Mouse (Mus musculus) lung, embryonic 16.5 days (tissue): Measurements from ENCODE around the gene Lrrc30. TPM values are rescaled to one million over a fixed set of nuclear protein-coding genes. Genes with fewer than 3 reads are reported as not detected.

Source experiments
- ATAC-seq: fragments of 200-750 bp; cut with Nextera tagmentation; 2 replicates; pipeline ENCODE4 v1.8.0; 2017; ENCODE audit warnings: low read depth, mild to moderate bottlenecking, moderate library complexity
- H3K27ac ChIP-seq: fragments of 300-500 bp; sonication (generic); 2 replicates; pipeline ENCODE4 v1.5.1; 2014; ENCODE audit warnings: mild to moderate bottlenecking, control low read depth, low read length
- H3K27me3 ChIP-seq: fragments of 300-500 bp; sonication (generic); 2 replicates; pipeline ENCODE4 v1.6.1; 2014; ENCODE audit warnings: low read depth, low read length, mixed read lengths; ENCODE audit not compliant: control insufficient read depth, insufficient read depth
- H3K36me3 ChIP-seq: fragments of 300-500 bp; sonication (generic); 2 replicates; pipeline ENCODE4 v1.6.1; 2014; ENCODE audit warnings: low read length; ENCODE audit not compliant: control insufficient read depth, insufficient read depth
- H3K4me1 ChIP-seq: fragments of 300-500 bp; sonication (generic); replicated peaks from 2 replicates; pipeline ENCODE4 v1.6.1; 2014; ENCODE audit warnings: low read length, mixed read lengths; ENCODE audit not compliant: control insufficient read depth, insufficient read depth
- H3K4me2 ChIP-seq: fragments of 300-500 bp; sonication (generic); 2 replicates; pipeline ENCODE4 v1.6.1; 2014; ENCODE audit warnings: low read depth, low read length, control low read depth
- H3K4me3 ChIP-seq: fragments of 300-500 bp; sonication (generic); 2 replicates; pipeline ENCODE4 v1.5.1; 2014; ENCODE audit warnings: mild to moderate bottlenecking, low read length, control low read depth
- H3K9ac ChIP-seq: fragments of 300-500 bp; sonication (generic); 2 replicates; pipeline ENCODE4 v1.6.1; 2014; ENCODE audit warnings: low read length, control low read depth
- H3K9me3 ChIP-seq: fragments of 300-500 bp; sonication (generic); 2 replicates; pipeline ENCODE4 v1.6.1; 2016; ENCODE audit warnings: low read length; ENCODE audit not compliant: control insufficient read depth
- WGBS: fragments of 180-500 bp; shearing (Covaris S2); extraction: QIAGEN DNeasy Blood & Tissue Kit; methylation state at CpG from one replicate; pipeline ENCODE4 v1.1.7; 2014; 5-methylcytosine and 5-hydroxymethylcytosine counted together
- polyA plus RNA-seq: library from polyadenylated mRNA; unstranded; fragments of >200 nt; fragmentation: Nextera tagmentation; extraction: Ambion mirVana; gene quantifications from 2 replicates; pipeline ENCODE4 v1.2.1, GENCODE M21; 2015

Lrrc30 gene
- 0.15 TPM in 1 of 2 replicates, not detected in the other for polyA plus RNA-seq

DNA sequence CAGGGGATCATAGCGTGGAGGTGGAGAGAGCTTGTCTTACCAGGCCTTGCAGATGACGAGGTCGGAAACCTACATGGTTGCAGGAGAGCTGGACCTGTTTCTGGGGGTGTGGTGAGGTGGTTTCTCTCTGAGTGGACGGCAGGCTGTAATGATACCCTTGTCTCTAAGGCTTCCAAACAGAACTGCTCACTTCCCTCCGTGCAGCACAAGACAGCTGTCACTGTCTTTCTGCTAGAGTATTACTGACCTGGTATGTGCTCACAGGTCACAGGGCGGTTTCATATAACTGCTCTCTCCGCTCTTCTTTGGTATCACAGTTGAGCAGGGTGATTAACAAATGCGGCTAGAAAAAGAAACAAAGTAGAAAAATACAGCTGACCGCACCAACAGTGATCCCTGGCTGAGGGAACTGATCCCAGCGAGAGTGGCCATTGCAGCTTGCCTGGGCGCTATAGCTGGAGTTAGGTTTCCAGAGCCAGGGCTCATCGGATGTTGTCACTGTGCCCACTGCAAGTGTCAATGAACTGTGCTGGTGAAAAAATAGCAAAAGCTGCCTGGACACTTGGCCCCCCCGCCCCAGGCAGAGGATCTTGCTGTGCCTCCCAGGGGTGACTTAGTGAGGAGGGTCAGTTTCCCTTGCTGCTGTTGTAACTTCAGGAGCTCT, at the start of gene Lrrc30:
Gene Lrrc30, minus strand, starts transcription at position 48 of the 664 bp plus-strand sequence.
- Histone ChIP-seq H3K4me3 (no peak within 1 kb of the TSS), H3K27ac (no peak within 1 kb of the TSS), H3K4me1 (peaks cover 6% of the 10 kb centered on the region), H3K27me3 (no peaks in the 10 kb centered on the region), H3K9me3 (no peaks in the 10 kb centered on the region), H3K36me3 (no peaks in the 10 kb centered on the region), H3K4me2 (no peak within 1 kb of the TSS), H3K9ac (no peak within 1 kb of the TSS)
- 71% methylated on average over 13 of the region's 13 CpGs for WGBS
- ATAC-seq: no peak

DNA sequence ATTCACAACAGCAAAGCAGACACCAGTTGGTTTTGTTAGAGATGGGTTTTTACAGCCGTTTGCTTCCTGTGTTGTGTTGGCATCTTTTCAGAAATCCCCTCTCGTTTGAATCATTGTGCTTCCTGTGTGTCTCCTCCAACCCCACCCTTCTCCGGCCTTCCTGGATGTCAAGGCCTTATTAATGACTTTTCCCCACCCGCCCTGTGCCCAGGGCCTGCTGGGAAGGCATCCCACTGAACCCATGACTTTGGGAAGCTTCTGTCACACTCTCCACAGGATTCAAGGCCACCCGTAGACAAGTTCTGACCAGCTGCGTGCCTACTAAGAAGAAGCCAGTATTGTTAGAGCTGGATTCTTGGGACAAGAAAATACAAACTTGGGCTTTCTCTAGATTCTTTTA, 48.6 kb upstream of the Lrrc30 start:
- Histone ChIP-seq H3K4me2 (no peak overlapping the region), H3K9me3 (no peaks in the 10 kb centered on the region), H3K36me3 (no peaks in the 10 kb centered on the region), H3K27me3 (no peaks in the 10 kb centered on the region), H3K4me3 (no peak overlapping the region), H3K9ac (no peak overlapping the region), H3K4me1 (no peaks in the 10 kb centered on the region), H3K27ac (no peak overlapping the region)
- WGBS: 53% methylated on average over 6 of the region's 6 CpGs
- no peak for ATAC-seq

- WGBS: 71% methylated on average over 1 of the region's 1 CpGs
- Histone ChIP-seq H3K9me3 (no peaks in the 10 kb centered on the region), H3K36me3 (no peaks in the 10 kb centered on the region), H3K4me3 (no peak overlapping the region), H3K27me3 (no peaks in the 10 kb centered on the region), H3K4me1 (no peaks in the 10 kb centered on the region), H3K4me2 (no peak overlapping the region), H3K27ac (no peak overlapping the region), H3K9ac (no peak overlapping the region)
- no peak for ATAC-seq
These were observed 46.1 kb upstream of the Lrrc30 start for GRCm38 (mm10) chr17:67678576-67678975.

DNA sequence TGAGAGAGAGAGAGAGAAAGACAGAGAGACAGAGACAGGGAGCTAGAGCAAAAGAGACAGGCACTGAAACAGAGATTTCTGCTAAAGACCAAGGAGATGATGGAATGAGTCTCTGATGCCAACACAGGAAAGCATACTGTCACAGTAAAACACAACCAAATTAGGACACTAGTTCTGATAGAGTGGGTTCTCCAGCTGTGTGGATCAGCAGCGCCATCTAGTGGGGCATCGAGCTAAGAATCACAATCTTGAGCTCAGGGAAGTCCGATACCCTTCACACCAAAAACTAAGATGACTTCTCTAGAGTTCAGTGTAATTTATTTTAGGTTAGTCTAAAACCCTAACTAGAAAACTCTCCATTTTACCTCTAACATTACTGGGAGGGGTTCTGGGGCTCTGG, 35.5 kb upstream of the Lrrc30 start:
- ATAC-seq: peak; percentile 65; the same call in 1 of the 2 replicates
- 9% methylated on average over 3 of the region's 3 CpGs for whole genome bisulfite sequencing
- Histone ChIP-seq H3K4me3 (no peak overlapping the region), H3K4me1 (no peaks in the 10 kb centered on the region), H3K4me2 (no peak overlapping the region), H3K9me3 (no peaks in the 10 kb centered on the region), H3K9ac (no peak overlapping the region), H3K36me3 (no peaks in the 10 kb centered on the region), H3K27me3 (no peaks in the 10 kb centered on the region), H3K27ac (no peak overlapping the region)

DNA sequence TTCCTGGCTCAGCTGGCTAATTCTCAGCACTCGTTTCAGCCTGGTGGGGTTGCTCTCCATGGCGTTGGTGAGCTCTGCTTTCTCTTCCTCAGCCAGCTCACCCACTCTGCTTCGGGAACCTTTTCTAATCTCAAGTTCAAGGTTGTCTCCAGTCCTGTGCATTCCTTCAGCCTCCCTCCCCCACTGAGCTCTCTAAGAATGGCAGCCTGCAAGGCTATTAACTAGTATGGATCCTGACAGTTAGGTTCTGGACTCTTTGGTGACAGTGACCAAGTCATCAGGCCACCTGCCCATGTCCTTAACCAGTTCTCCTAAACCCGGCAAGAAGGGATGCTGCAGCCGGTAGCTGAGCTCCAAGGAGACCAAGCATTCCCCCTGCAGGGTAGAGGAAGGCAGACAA, 34.5 kb upstream of the Lrrc30 start:
- Histone ChIP-seq H3K9me3 (no peaks in the 10 kb centered on the region), H3K27me3 (no peaks in the 10 kb centered on the region), H3K4me2 (no peak overlapping the region), H3K4me1 (no peaks in the 10 kb centered on the region), H3K4me3 (no peak overlapping the region), H3K9ac (no peak overlapping the region), H3K27ac (no peak overlapping the region), H3K36me3 (no peaks in the 10 kb centered on the region)
- ATAC-seq: no peak
- WGBS: 47% methylated on average over 5 of the region's 5 CpGs

GRCm38 (mm10) chr17:67664299-67664698, 31.8 kb upstream of the Lrrc30 start:
- no peaks in the 10 kb centered on the region for H3K27me3 ChIP-seq
- H3K9me3 ChIP-seq: 0 out of 2 replicates have a peak, but pooled peaks cover 3% of the 10 kb centered on the region
- no peaks in the 10 kb centered on the region for H3K4me1 ChIP-seq
- no peak overlapping the region for H3K9ac ChIP-seq
- H3K4me2 ChIP-seq: no peak overlapping the region
- no peak for ATAC-seq
- H3K27ac ChIP-seq: no peak overlapping the region
- no peaks in the 10 kb centered on the region for H3K36me3 ChIP-seq
- H3K4me3 ChIP-seq: no peak overlapping the region
- 57% methylated on average over 3 of the region's 3 CpGs for WGBS

GRCm38 (mm10) chr17:67651506-67651905, 19.0 kb upstream of the Lrrc30 start:
- H3K9ac ChIP-seq: no peak overlapping the region
- no peak overlapping the region for H3K27ac ChIP-seq
- H3K4me2 ChIP-seq: no peak overlapping the region
- WGBS: 11% methylated on average over 4 of the region's 4 CpGs
- H3K4me1 ChIP-seq: no peaks in the 10 kb centered on the region
- ATAC-seq: no peak; the same call in 1 of the 2 replicates
- no peaks in the 10 kb centered on the region for H3K36me3 ChIP-seq
- no peaks in the 10 kb centered on the region for H3K27me3 ChIP-seq
- H3K4me3 ChIP-seq: no peak overlapping the region
- H3K9me3 ChIP-seq: no peaks in the 10 kb centered on the region

- H3K36me3 ChIP-seq: no peaks in the 10 kb centered on the region
- H3K9ac ChIP-seq: no peak overlapping the region
- H3K4me2 ChIP-seq: no peak overlapping the region
- no peak overlapping the region for H3K4me3 ChIP-seq
- peaks cover 6% of the 10 kb centered on the region; the same call in 1 of the 2 replicates for H3K4me1 ChIP-seq
- H3K27me3 ChIP-seq: no peaks in the 10 kb centered on the region
- H3K27ac ChIP-seq: no peak overlapping the region
- H3K9me3 ChIP-seq: peaks cover 2% of the 10 kb centered on the region; the same call in 1 of the 2 replicates
- no peak for ATAC-seq
These were observed 9.1 kb upstream of the Lrrc30 start for GRCm38 (mm10) chr17:67641627-67642026.

- Histone ChIP-seq H3K4me3 (no peak overlapping the region), H3K9ac (no peak overlapping the region), H3K27ac (no peak overlapping the region), H3K4me1 (peaks cover 6% of the 10 kb centered on the region; the same call in 1 of the 2 replicates), H3K36me3 (no peaks in the 10 kb centered on the region), H3K4me2 (no peak overlapping the region), H3K27me3 (no peaks in the 10 kb centered on the region), H3K9me3 (no peaks in the 10 kb centered on the region)
- peak; percentile 71 for ATAC-seq
- 44% methylated on average over 10 of the region's 10 CpGs for WGBS
These were observed 5.7 kb upstream of the Lrrc30 start for GRCm38 (mm10) chr17:67638119-67638810.
